Mouse (Mus musculus) kidney, adult 2 months (tissue): ENCODE results near the gene Fem1a.

Experiments
- CTCF ChIP-seq: fragments of 200-500 bp; conservative IDR thresholded peaks from 2 replicates; pipeline ENCODE4 v1.5.1; 2011; ENCODE audit warnings: low read depth, mild to moderate bottlenecking, control low read depth, low read length, moderate library complexity, mixed read lengths; ENCODE audit not compliant: insufficient read depth, insufficient read length
- POLR2A ChIP-seq: fragments of 200-500 bp; IDR thresholded peaks from one replicate; pipeline ENCODE4 v1.6.1; 2011; ENCODE audit warnings: low read depth, low read length, control low read depth

- TF ChIP-seq POLR2A: no peak
- TF ChIP-seq CTCF: no peak
Observed at GRCm38 (mm10) chr17:56271609-56272253, 15.1 kb downstream of the Fem1a start.
